Mouse (Mus musculus): ENCODE data around the gene Gpr22.

The Gpr22 gene

GRCm38 (mm10) chr12:31713600-31713999 is at the start of gene Gpr22:
Gene Gpr22, minus strand, starts transcription at chr12:31713947.
- CTCF ChIA-PET, result no interaction called here

DNA sequence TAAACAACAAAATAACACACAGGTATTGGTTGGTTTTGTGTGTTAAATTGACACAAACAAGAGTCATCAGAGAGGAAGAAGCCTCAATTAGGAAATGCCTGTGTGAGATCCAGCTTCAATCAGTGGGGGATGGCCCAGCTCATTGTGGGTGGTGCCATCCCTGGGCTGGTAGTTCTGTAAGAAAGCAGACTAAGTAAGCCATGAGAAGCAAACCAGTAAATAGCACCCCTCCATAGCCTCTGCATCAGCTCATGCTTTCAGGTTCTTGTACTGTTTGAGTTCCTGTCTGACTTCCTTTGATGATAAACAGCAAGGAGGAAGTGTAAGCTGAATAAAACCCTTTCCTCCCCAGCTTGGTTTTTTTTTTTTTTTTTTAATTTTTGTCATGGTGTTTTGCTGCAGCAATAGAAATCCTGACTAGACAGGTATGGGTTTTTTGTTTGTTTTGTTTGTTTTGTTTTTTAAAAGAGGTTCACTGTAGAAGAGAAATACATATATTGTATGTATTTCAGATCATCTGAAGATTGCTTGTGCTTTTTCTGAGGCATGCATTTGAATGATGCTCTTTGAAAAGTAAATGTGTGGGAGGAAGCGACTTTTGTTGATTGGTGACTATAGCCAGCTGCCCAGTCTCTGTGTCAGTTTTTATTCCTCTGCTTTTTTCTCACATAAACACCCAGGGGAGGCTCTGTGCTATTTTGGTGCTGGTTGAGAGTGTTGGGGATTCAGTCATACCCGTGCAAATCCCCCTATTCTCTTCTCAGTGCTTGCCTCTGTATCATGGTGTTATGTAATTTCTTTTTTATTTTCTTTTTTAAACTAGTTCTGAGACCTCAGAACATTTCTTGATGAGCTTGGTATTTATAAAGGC is 42.4 kb upstream of the Gpr22 start:
- CTCF ChIA-PET, result interaction anchor here (0.6 kb wide), 2 partner anchors 22 to 278 kb away, joined by 3 to 4 read pairs; no protein-coding TSS in a partner anchor

DNA sequence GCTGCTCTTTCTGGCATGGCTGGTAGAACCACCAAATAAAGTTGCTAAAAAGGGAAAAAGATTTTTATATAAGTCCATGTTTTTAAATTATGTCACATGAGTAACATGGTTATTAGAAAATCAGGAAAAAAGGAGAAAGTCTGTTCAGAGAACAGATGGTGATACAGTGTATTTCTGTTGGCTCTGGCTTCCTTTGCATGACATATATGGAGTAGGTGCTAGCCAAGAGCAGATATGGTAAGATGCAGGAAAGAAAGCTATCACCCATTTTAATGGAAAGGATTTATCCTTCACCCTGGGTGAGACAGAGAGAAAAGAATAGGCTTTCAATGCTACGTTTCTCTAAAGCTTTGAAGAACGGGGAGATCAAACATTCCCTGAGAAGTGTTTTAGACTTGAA is 40.7 kb upstream of the Gpr22 start:
- CTCF ChIA-PET, result no interaction called here

GRCm38 (mm10) chr12:31749846-31750245 is 36.1 kb upstream of the Gpr22 start:
- CTCF ChIA-PET, result no interaction called here

GRCm38 (mm10) chr12:31747301-31747700 is 33.6 kb upstream of the Gpr22 start:
- CTCF ChIA-PET, result no interaction called here

- CTCF ChIA-PET, result no interaction called here
These were observed 20.9 kb upstream of the Gpr22 start for GRCm38 (mm10) chr12:31734616-31735015.

GRCm38 (mm10) chr12:31730126-31730525 is 16.4 kb upstream of the Gpr22 start:
- CTCF ChIA-PET, result no interaction called here

DNA sequence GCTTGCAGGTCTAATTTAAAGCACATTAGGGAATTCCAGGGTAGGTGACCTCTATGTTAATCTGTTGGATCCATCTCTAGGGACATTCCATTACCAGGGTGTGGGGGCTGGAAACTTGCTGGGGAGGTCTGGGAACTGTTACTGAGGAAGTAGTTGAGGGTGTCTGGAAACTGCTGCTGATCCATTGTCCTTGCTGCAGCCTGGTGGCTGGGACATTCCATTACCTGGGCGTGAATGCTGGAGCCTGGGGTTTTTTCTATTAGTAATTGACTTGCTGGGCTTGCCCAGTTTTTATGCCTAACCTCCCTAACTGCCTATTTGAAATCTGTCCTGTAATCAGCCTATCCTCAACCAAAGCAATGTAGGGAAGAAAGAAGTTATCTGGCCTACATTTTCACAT is 13.0 kb upstream of the Gpr22 start:
- CTCF ChIA-PET, result interaction anchor here (0.7 kb wide), 1 partner anchor 11 kb away, joined by 3 read pairs; no protein-coding TSS in a partner anchor

GRCm38 (mm10) chr12:31725511-31726275 is 11.9 kb upstream of the Gpr22 start:
- CTCF ChIA-PET, result no interaction called here

DNA sequence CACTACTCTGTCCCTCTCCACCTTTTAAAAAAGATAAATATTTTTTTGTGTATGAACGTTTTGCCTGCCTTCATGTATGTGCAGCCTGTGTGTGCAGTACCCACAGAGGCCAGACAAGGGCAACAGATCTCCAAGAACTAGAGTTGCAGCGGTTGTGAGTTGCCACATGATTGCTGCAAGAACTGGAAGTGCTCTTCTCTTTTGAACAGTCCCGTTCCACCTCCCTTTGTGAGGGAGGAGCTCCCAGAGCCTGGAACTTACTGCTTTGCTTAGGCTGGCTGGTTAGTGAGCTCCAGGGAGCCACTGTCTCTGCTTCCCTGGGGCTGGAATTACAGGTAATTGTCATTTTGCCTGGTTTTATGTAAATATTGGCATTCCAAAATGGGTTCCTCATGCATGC is 10.8 kb upstream of the Gpr22 start:
- CTCF ChIA-PET, result interaction anchor here (0.6 kb wide), 1 partner anchor 27 kb away, joined by 3 read pairs; no protein-coding TSS in a partner anchor

DNA sequence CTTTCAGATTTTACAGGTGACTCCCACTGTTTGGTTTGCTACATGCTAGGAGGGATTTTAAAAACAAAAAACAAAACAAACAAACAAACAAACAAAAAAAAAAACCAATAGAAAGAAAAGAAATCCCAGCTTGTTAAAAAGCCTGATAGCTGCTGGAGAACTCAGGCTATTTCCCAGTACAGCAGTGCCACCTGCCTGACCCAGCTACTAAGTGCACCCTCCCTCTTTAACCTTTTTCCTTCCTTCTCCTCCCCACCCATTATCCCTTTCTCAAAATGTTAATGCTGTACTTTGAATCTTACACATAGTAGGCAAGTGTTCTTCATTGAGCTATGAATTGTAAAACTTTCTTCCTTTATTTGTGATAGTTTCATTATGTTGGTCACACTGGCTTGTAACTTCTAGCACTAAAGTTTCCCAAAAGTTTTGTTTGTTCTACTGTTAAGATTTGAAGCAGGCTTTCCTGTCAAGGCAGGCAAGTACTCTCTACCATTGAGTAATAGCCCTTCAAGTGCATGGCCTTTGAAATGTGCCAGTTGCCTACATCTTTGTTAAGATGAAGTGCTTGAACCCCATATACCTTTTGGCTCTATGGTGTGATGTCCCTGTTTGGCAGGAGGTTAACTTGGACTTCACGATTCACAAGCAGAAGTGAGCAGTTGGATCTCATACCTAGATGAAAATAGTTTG is 6.0 kb upstream of the Gpr22 start:
- CTCF ChIA-PET, result no interaction called here

DNA sequence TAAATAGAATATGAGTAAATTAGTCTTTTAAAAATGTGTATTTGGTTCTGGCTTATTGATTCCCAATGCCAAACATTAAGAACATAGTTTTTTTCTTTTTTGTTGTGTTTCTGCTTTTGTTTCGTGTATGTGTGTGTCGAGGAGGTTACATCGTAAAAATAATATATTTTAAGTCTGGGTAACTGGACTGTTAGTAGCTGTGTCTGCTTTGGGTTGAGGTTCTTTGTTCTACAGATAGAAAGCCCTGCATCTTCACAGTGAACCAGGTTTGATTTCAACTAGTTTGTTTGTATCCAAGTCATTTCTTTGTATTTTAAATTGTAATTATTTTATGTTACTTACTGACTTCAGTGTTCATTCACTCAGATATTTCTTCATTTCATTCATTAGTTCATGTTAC is 323 bp upstream of the Gpr22 start:
- CTCF ChIA-PET, result no interaction called here

DNA sequence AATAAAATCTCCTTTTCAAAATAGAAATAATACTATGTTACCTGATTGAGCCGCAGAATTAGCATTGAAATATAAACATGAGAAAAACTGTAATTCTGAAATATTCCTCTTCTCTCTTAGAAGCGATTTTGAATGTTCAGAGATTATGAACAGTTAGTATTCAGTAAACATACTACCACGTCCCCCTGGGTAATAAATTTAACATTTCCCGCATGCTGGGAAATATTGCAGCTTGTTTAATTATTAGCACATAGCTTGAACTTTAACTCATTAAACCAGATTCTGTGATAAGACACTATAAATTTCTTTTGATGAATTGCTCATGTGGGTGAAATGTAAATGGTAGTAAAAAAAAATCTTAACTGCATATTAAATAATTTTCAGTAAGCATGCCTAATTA is 1.0 kb downstream of the Gpr22 start:
- CTCF ChIA-PET, result no interaction called here

DNA sequence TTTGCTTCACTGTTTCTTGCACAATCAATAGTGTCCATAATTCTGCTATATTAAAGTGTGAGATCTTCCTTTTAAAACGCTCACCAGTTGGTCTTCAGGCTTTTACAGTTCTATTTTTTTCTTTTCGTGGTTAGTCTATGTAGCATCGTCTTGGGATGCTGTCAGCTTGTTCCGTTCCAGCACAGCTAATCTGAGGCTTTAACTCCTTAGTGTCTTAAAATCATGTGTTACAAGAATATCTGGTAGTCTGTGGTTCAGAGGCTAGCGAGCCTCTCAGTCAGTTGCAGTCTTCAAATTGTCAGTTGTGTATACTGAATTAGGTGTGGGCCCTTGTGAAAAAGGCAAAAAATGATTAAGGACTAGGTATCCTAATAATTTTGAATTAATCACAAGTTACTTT is 1.5 kb downstream of the Gpr22 start:
- CTCF ChIA-PET, result no interaction called here

DNA sequence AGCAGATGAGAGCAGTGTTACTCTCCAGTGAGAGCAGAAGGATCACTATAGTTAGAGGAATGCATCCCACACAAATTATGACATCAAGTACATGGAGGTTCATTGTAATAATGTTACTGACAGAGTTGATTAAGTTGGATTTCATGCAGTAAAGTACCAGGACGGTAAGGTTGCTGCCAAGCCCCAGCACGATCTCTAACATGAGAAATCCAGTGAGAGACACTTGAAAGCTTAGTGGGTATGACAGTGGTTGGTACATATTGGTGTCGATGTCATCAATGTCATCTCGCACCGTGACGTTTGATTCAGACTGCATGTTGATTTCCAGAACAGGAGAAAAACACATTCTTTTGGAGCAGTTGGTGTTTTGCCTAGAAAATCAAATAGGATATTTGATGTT is 4.1 kb downstream of the Gpr22 start:
- CTCF ChIA-PET, result no interaction called here

GRCm38 (mm10) chr12:31707531-31707930 is 6.2 kb downstream of the Gpr22 start:
- CTCF ChIA-PET, result no interaction called here

GRCm38 (mm10) chr12:31706168-31706567 is 7.6 kb downstream of the Gpr22 start:
- CTCF ChIA-PET, result interaction anchor here (0.6 kb wide), 2 partner anchors 41 to 42 kb away, joined by 8 to 15 read pairs; no protein-coding TSS in a partner anchor

DNA sequence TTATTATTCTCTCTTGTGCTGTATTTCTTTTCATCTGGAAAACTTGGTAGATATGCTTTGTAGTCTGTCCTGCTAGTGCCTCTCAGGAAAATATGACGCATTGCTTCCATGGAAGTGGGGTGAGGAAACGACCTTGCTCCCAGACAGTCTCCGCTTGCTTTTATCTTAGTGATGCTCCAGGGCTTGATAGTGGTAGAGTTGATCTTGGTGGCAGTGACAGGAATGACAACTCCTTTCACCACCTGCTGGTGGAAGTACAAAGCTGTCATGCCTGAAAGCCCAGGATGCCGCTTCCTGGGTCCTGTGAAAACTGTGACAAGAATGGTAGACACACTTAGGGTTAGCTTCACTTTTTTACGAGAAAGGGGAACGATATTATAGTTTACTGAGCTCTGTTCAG is 9.8 kb downstream of the Gpr22 start:
- CTCF ChIA-PET, result no interaction called here

DNA sequence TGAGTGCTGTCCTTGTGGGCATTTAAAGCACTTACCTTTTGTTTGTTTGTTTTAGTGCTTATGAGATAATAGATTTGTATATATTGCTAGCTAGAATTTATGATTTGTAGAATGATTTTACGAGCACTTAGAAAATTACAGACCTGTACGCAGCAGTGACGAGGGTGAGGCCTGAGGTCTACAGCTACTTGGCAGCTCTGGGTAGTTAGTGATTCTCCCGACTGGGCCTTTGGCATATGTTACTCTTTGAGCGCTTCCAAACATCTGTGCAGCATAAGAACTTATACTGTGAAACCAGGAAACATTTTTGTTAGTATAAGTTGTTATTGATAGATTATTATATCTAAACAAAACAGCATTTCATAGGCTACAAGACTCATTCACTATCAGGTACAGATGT is 12.3 kb downstream of the Gpr22 start:
- CTCF ChIA-PET, result no interaction called here

DNA sequence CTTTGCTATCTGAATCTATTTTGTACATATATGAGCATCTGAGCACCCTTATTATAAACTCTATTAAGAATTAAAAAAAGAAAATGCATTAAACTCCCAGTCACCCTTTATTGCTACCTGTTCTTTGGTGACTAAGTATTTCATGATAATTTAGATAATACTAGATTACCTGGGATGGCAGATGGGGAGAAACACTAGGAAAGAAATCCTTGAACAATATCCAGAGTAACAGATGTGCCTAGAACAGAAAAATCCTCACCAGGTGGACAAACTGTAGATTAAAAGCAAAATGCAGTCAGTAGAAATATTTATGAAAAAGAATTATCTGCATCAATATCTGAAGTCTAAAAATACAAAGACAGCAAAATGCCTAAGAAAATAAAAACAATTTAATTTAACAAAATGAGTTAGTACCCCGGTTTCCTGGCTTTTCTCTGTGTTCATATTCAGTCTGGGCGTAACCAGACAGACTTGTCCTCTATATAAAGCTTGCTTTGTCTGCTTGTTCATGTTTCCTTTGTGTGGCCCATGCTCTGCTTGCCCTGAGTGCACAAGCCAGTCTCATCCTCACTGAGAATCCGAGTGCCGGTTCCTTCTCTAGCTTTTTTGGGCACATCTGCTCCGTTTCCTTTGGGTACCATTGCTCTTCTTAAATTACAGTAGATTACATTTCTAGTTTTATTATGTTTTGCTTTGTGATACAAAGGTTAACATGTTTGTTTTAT is 13.0 kb downstream of the Gpr22 start:
- CTCF ChIA-PET, result no interaction called here

GRCm38 (mm10) chr12:31693278-31693677 is 20.5 kb downstream of the Gpr22 start:
- CTCF ChIA-PET, result no interaction called here

GRCm38 (mm10) chr12:31686679-31687078 is 27.1 kb downstream of the Gpr22 start:
- CTCF ChIA-PET, result no interaction called here
